Mouse (Mus musculus): ENCODE results near the gene Aak1.

GRCm38 (mm10) chr6:86851561-86851960, 2.2 kb downstream of the Aak1 start:
- TF ChIP-seq GATA1 (IDR thresholded peaks at IDR 0.05; ENCODE audit: borderline replicate concordance, low read length) (no peak), FLI1 (IDR thresholded peaks at IDR 0.05; ENCODE audit: low read length) (no peak)

Measured in megakaryocyte, embryonic 14.5 days (primary cell).